Mouse (Mus musculus) T-cell, adult 2 months (primary cell): ENCODE measurements around the gene Cpm.
"Not testable (repeated sequence)": the region's sequence is repeated elsewhere in the genome, so short reads cannot be mapped to it uniquely, and the experiment has no call there.

ENCODE experiments used
- DNase-seq: peaks from one replicate; pipeline ENCODE4 v3.0.0; 2022; ENCODE audit warnings: low spot score

The Cpm gene

DNA sequence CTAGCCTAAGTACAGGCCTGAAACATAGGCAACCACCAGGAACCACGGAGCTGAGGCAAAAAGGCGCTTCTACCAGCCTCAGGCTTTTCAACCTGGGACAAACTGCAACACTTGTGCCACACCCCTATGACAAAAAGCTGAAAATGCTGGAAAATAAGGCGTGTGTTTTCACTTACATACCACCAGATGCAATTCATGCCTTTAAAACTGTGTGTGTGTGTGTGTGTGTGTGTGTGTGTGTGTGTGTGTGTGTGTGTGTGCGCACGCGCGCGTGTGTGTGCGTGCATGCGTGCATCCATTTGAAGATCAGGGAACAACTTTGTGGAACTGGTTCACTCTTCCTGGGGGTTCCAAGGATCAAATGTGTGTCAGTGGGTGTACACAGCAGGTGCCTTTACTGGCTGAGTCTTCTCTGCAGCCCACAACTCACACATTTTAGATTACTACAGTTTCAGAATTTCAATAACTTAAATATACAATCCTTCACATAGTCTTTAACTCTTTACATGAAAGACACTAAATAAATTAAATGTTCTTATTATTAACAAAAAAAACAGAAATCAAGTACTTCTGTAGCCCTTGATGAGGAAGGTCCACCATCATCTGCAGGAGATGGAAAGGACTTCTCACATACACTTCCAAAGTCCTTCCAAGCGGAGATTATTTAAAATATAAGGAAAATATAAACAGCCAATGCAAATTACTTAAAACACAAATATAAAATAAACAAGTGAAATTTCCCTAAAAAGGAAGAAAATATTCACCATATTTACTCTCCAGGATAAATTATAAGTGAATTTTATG is 60.2 kb downstream of the Cpm start:
- DNase-seq: no peak

DNA sequence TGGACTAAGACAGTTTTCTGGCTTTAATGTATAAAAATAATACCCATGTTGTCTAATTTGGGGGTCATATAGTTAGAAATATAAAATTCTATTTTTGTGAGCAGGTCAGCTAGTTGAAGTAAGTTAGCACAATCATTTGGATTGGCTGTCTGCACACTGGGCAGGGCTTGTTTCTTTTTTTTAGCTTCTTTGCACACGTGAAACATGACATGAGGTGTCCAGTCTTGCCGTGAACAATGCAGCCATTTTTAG is 60.7 kb downstream of the Cpm start:
- DNase-seq: no peak

DNA sequence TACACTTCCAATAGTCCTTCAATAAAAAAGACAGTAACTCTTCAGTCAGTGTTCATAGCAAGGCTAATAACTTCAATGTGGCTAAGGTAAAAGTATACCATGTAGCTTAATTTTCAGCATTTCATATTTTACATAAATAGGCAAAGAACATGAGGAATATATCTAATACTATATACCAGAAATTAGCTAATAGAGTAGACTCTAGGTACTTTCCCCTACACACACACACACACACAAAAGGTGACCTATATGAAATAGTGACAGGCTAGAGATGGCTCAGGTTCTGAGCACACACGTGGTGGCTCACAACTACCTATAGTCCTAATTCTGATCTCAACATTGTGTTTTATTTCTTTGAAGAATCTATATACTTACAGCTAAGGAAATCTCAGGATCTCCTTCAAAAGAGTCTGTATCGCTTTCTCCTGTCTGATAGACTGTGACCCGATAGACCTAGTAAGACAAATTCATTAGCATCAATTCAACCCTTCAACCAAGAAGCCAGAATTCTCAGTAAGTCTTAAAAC is 61.5 kb downstream of the Cpm start:
- DNase-seq: no peak

DNA sequence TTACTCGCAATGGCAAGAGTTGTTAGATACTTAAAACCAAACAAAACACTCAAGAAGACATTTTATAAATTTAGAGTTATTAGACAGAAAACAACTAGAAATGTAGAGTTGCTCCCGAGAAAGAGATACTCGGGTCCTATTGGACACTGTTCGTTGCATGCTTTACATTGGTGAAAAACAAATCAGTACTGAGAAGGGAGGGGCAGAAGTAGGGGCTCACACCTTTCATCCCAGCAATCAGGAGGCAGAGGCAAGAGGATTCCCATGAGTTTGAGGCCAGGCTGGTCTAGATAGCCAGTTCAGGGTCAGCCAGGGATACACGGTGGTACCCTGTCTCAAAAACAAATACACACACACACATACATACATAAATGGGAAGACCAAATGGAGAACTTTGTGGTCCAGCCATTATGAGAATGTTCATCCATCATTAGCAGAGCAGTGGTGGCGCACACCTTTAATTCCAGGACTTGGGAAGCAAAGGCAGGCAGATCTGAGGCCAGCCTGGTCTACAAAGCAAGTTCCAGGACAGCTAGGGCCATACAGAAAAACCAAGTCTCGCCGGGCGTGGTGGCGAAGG is 62.2 kb downstream of the Cpm start:
- DNase-seq: no peak

DNA sequence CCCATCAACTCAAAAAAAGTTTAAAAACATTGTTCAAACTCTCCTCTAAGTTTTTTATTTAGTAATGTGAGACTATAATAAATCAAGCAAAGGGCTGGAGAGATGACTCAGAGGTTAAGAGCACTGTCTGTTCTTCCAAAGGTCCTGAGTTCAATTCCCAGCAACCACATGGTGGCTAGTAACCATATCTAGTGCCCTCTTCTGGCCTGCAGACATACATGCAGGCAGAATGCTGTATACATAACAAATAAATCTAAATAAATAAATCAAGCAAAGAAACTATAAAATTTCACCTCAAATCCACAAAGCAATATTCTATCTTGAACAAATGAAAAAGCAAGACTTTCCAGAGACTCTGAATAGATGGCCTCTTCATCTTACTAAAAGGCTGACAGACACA is 62.9 kb downstream of the Cpm start:
- no peak for DNase-seq

DNA sequence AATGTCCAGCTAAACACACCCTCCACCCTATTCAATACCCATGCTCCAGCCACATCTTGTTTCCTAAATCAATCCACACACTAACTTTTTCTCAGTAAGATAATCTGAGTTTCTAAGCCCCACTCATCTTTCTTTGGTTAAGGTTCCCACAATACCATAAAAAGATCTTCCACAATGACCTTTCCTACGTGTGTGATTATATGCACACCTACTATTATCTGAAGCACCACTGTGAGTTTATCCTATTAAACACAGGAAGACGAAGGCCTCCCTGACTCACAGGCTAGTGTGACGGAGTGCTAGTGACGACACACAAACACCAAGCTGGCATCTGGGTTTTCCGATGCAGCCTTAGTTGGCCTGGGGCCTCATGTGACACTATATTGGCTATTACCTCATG is 63.7 kb downstream of the Cpm start:
- no peak for DNase-seq

DNA sequence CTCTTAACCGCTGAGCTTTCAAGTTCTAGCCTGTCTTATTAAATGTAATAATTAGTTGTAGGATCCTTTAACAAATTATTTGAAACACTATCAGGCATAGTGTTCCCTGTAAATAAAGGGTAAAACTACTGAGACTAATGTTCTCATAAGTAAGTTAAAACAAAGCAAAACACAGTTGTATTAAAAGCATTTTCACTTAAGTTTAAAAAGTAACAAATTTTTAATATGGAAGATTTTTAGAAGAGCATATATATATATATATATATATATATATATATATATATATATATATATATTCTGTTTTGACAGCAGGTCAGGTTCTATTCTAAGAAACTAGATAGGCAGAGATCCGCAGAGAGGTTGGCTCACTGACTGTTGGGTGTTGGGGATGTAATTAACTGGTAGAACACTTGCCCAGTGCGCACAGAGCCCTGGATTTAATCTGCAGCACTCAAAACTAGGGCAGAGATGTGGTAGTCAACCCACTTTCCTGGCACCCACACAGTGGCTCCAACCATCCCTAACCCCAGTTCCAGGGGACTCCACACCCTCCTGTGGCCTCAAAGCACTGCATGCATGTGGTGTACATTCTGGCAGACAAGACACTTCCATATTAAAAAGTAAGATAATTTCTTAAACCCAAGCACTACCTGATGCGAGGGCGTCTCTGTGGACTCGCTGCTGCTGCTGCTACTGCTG is 65.1 kb downstream of the Cpm start:
- DNase-seq: no peak

DNA sequence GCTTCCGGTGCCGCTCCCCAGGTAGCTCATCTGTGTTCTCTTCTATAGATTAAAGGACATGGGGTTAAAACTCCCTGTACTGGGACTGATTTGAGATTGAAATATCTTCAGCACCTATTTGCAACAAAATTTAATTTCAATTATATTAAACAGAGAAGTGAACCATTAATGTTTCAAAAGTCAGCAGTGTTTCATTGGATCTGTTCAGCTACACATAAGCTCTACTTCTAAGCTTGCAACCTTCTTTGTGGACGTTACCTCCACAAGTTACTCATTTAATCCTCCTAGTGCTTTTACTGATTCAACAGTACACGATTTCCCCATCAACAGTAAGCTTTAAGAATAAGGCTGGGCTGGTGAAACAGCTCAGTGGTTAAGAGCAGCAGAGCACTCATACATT is 65.7 kb downstream of the Cpm start:
- no peak for DNase-seq

DNA sequence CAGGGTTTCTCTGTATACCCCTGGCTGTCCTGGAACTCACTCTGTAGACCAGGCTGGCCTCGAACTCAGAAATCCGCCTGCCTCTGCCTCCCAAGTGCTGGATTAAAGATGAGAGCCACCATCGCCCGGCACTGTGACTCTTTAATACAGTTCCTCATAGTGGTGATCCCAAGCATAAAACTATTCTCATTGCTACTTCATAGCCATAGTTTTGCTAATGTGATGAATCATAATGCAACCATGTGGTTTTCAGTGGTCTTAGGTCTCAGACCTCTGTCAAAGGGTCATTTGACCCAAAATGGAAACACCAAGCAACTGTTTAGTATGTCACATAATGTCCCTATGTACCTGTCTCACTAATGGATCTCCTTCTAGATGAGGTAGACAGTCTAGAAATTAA is 66.3 kb downstream of the Cpm start:
- DNase-seq: no peak

DNA sequence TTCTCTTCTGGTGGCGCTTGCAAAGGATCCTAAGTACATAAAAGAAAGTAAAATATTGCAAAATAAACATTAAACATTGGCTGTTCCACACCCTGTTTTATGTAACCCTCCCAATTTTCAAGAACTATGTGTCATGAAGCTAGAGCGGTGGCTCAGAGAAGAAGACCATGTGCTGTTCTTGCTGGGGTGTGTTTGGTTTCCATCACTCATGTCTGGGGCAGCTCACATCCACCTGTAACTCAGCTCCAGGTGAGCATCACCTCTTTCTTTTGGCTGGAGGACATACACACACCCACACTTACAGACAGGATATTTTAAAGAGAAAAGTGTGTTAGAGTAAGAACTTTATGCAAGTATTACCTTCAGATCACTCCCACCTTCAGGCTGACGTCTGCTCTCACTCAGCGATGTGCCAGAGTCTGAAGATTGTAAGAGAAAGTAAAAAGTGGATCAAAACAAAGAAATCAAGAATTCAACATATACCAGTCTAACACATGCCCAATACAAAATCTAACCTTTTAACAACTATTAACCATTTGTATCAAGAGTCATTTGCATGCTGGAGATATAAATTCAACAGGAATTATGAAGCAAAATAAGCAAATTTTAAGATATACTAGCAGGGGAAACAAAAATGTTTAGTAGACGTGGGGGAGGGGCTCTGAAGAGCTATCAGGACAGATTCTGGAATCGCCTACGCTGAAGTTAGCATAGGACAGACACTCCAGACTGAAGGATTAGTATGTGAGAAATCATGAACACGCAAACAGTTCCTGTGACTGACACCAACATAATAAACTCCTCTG is 66.9 kb downstream of the Cpm start:
- no peak for DNase-seq

DNA sequence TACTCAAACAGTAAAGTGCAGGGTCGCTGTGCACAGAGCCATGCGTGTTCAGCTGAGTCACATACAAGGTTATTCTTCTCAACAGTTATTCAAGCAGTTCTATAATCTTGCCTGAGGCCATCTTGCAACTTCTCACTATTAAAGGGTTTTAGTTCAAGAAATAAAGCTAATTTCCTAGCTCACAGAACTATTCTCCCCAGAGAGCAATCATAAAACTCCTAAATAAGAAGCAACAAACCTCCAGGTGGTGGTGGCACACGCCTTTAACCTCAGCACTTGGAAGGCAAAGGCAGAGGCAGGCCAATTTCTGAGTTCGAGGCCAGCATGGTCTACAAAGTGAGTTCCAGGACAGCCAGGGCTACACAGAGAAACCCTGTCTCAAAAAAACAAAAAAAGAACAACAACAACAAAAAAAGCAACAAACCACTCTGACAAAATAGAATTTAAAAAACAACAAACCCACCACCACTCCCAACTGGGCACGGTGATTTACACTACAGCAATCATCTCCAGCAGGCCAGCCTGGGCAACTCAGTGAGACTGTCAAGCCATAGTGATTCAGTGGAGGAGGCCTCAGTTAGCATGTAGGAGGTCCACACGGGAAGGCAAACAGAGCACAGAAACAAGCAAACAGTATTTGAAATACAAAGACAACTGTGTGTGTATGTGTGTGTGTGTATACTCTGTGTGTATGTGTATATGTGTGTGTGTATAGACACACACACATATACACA is 67.7 kb downstream of the Cpm start:
- no peak for DNase-seq

DNA sequence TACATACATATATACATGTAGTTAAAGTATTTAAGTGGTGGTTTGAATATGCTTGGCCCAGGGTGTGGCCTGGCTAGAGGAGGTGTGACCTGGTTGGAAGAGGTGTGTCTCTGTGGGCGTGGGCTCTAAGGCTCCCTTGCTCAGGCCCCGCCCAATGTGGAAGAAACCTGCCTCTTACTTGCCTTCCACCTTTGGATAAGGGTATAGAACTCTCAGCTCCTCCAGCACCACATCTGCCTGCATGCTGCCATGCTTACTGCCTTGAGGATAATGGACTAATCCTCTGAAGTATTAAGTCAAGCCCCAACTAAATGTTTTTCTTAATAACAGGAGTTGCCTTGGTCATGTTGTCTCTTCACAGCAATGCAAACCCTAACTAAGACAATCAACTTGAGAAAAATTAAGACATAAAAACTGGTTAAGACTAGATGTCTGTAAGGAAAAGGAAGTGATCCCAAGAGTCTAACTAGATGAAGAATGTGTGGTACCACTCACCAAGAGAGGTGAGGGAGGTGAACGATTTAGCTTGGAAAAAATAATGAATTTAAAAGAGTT is 68.3 kb downstream of the Cpm start:
- no peak for DNase-seq

DNA sequence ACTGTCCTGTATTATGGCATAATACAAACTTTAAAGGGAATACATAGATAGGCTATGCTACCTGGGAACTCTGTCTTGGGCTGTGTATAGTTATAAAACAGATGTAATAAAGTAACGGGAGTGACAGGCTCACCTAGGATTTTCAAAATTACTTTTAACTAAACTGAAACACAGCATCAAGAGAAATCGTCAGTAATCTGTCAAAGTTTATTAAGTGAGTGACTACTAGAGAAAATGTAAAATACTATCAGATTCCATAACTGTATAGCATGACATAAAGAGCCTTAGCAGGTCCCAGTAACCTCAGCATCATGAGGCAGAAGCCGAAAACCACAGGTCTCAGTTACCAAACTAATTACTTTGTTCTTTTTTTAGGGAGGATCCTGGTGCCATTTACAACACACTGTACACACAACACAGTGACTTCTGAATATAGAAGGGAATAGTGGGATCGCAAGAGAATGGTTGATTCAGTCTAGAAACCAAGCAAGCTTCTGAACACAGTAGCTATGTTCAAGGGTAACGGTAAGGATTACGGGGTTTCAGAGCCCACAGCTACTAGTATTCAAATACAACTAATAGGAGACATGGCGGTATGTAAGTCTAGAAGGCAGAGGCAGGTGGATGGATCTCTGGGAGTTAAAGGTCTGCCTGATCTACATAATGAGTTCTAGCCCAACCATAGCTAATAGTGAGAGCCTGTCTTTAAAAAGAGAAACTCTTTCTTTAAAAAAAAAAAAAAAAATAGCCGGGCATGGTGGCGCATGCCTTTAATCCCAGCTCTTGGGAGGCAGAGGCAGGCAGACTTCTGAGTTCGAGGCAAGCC is 69.2 kb downstream of the Cpm start:
- no peak for DNase-seq

DNA sequence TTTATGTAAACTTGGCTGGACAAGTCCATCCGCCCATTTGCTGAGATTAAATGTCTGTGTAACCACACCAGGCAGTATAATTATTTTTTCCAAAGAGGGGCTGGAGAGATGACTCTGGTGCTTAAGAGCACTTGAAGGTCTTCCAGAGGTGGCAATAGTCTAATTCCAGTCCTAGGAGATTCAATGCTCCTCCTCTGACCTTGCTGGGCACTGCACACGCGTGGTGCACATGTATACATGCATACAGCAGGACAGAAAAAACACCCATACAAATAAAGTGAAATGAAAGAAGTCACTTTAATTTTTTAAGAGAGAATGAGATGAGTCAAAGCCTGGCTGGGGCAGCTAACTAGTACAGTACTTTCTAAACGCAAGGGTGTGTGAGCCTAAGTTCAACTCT is 70.6 kb downstream of the Cpm start:
- no peak for DNase-seq

DNA sequence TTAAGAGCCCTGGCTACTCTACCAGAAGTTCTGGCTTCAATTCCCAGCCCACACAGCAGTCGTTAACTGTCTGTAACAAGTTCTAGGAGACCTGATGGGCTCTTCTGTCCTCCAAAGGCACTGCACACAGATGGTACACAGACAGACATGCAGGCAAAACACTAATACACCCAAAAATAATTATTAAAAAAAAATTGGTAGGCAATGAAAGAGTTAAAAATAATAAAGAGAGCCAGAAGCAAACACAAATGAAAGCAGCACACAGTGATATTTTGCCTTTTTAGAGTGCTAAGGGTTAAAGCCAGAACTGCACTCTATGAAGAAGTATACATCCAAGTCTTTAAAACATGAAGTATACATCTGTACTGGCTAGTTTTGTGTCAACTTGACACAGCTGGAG is 71.2 kb downstream of the Cpm start:
- no peak for DNase-seq

DNA sequence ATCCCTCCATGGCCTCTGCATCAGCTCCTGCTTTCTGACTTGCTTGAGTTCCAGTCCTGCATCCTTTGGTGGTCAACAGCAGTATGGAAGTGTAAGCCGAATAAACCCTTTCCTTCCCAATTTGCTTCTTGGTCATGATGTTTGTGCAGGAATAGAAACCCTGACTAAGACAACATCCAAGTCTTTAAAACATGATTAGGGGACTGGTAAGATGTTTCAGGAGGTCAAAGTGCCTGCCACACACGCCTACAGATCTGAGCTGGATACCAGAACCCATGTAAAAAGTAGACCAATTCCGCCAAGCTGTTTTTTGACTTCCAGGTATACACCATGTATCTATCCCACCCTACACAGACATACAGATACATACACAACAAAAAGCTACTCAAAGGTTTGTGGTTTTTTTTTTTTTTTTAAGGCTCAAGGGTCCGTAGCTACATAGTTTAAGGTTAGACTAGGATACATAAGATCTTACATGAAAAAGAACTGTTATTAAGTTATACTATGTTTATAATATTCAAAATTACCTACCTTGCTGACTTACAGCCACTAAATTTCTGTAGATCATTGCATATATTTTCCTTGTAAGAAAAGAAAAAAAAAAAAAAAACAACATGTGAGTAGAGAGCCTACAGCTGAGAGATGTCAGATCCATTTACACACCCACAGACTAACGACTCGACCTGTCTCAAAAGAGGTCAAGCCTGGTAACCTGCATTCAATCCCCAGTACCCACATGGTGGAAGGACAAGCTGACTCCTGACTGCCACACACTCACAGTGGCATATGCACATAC is 71.9 kb downstream of the Cpm start:
- DNase-seq: no peak

DNA sequence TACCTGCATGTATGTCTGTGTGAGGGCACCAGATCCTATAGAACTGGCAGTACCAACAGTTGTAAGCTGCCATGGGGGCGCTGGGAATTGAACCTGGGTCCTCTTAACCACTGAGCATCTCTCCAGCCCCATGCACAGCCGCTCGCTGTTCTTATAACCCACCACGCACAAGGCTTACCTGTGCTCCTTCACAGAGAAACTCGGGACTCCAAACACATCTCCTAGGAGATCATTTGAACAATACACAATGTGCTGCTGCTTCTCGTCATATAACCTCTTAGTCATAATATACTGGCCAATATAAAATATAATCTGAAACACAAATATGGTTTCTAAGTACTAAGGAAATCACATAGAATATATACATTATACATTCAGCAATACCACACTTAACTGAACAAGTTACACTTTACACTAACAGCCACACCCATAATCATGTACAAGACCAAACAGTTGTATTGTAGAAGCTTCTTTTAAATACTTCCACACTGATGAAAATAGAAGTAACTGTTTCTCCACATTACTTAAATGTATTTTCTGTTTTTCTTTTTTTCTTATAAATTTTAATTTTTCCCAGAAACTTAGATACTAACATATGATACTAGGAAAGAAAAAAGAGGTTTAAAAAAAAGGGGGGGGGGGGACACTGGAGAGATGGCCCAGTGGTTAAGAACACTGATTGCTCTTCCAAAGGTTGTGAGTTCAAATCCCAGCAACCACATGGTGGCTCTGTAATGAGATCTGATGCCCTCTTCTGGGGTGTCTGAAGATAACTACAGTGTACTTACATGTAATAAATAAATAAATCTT is 72.9 kb downstream of the Cpm start:
- no peak for DNase-seq

DNA sequence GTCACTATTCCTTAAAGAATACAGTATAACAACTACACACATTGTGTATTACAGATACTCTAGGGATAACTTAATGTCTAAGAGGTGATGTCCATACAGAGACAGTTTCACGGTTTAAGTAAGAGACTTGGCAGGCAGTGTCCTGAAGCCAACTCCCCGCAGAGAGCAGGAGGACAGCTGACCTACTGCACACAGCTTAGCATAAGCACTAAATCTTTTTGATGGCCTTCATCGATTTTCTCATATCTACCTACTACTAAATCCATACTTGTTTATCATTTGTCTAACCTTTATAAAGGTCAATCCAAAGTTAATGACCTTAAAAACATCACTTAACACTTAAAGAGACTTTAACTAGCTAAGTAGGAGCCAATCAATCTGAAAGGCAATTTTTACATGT is 74.2 kb downstream of the Cpm start:
- DNase-seq: no peak

DNA sequence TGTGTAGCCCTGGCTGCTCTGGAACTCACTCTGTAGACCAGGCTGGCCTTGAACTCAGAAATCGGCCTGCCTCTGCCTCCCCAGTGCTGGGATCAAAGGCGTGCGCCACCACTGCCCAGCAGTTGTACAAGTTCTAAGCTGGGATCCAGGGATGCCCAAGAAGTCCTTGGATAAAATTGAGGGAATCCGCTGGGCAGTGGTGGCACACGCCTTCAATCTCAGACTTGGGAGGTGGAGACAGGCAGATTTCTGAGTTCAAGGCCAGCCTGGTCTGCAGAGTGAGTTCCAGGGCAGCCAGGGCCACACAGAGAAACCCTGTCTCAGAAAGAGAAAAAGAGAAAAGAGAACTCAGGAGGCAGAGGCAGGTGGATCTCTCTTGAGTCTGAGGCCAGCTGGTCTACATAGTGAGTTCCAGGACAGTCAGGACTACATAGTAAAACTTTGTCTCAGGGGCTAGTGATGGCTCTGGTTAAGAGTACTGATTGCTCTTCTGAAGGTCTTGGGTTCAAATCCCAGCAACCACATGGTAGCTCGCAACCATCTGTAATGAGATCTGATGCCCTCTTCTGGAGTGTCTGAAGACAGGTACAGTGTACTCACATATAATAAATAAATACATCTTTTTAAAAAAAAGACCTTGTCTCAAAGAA is 75.1 kb downstream of the Cpm start:
- not testable (repeated sequence) for DNase-seq
